Mouse (Mus musculus): ENCODE measurements around the gene Tgm1. TPM values are rescaled to one million over a fixed set of nuclear protein-coding genes. Genes with fewer than 3 reads are reported as not detected.

Gene Tgm1
- polyA plus RNA-seq, 2 experiments, result 2.0 to 2.4 TPM

DNA sequence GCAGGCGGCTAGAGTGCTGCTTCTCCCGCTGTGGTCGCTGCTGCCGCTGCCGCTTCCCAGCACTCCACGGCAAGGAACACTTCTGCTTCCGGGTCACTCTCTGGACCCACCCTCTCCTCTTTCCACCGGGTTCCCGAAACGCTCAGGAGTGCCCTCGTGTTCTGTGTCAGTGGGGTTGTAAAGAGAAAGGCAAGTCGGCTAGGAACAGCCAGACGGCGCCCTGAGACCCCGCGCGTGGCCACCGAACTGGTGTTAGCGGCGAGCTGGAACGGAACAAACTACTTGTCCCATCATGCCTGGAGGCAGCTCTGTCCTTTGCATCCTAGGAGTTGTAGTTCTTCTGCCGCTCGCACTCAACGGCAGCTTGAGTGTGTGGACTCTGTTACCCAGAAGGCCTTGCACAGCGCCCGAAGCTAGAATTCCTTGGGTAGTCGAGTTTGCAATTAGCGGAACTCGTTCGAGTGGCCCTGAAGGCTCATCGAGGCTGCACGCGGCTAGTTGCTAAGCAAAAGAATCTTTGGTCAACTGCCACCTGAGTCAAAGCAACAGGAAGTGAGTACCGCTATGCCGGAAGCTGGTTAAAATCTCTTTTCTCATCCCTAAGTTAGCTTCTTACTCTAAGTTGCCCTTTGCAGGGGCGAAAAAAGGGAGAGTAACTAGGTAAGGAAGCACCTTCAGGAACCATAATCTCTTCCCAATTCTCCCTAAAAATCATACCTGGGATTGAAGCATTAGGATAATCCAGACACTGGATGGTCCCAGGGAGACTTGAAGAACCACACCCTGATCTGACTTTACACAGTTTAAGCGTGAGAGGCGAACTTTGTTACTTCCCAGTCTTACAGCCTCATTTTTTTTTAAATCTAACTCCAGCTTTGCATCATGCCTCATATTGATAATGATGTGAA lies 41.6 kb downstream of the Tgm1 start, which contains the start of the genes Gmpr2 and Nedd8:
Gene Gmpr2 (plus strand): TSS at position 109 of the 908 bp plus-strand sequence.
Gene Nedd8 (minus strand): TSS at position 292 of the 908 bp plus-strand sequence.
- DNase-seq (ENCODE audit: low read depth in 3 of 3, low spot score in 3 of 3) (peak; percentile 90 to 94 (median 92)), ATAC-seq (ENCODE audit: insufficient read depth) (peak; percentile 98)
- under 1% methylated on average over 38 of the region's 38 CpGs for WGBS (ENCODE audit: insufficient replicate concordance)
- TF ChIP-seq EP300 (IDR thresholded peaks at IDR 0.05; ENCODE audit: low read depth) (no peak), CTCF (IDR thresholded peaks at IDR 0.05; ENCODE audit: low read depth) (no peak)
- H3K4me1 ChIP-seq (replicated peaks; ENCODE audit: control insufficient read depth in 2 of 2, insufficient read depth in 2 of 2, low read length in 1 of 2), result peaks cover 3 to 4% of the 10 kb centered on the region in 2 experiments; a peak in 2 of 4 replicates
- H3K9me3 ChIP-seq (ENCODE audit: control insufficient read depth, low read length), result no peaks in the 10 kb centered on the region
- peak within 1 kb of the TSS; percentile 90 for H3K27ac ChIP-seq
- peaks cover 20% of the 10 kb centered on the region for H3K36me3 ChIP-seq (replicated peaks; ENCODE audit: control insufficient read depth, insufficient read depth, low read depth)
- H3K4me3 ChIP-seq (ENCODE audit: insufficient read depth in 1 of 2, low read depth in 2 of 2, low read length in 2 of 2), result peak within 1 kb of the TSS; percentile 90 to 99
- no peaks in the 10 kb centered on the region for H3K27me3 ChIP-seq (ENCODE audit: control insufficient read depth, insufficient read depth, low read length)
- H3K4me2 ChIP-seq (ENCODE audit: low read depth), result peak within 1 kb of the TSS; percentile 95
- peak within 1 kb of the TSS; percentile 90 for H3K9ac ChIP-seq (replicated peaks)

DNA sequence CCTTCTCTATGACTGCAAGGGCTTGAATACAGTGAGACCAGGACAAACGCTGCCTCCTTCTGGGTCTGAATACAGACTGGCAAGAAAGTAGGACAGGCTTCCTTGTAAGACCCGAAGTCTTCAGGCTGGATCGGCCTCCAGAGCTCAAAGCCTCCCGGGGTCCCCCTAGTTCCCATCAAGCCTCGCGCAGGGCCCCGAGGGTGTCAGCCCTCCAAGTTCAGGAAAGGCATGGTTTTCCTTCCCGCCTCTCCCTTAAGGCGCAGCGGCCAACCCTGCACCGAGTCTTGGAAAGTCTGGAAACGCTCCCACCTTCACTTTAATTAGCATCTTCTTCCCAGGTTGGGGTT lies 42.3 kb downstream of the Tgm1 start:
- H3K36me3 ChIP-seq (replicated peaks; ENCODE audit: control insufficient read depth, insufficient read depth, low read depth), result peaks cover 16% of the 10 kb centered on the region
- DNase-seq (ENCODE audit: low read depth in 3 of 3, low spot score in 3 of 3), result no peak
- peak overlapping the region; percentile 90 for H3K9ac ChIP-seq (replicated peaks)
- H3K4me1 ChIP-seq (replicated peaks; ENCODE audit: control insufficient read depth in 2 of 2, insufficient read depth in 2 of 2, low read length in 1 of 2), result peaks cover 3 to 4% of the 10 kb centered on the region in 2 experiments; a peak in 2 of 4 replicates
- H3K4me3 ChIP-seq (ENCODE audit: insufficient read depth in 1 of 2, low read depth in 2 of 2, low read length in 2 of 2), result peak overlapping the region; percentile 90 to 99
- ATAC-seq (ENCODE audit: insufficient read depth), result peak; percentile 17; the same call in 1 of the 2 replicates
- no peaks in the 10 kb centered on the region for H3K9me3 ChIP-seq (ENCODE audit: control insufficient read depth, low read length)
- H3K27ac ChIP-seq, result peak overlapping the region; percentile 90
- 0% methylated on average over 12 of the region's 12 CpGs for WGBS (ENCODE audit: insufficient replicate concordance)
- H3K4me2 ChIP-seq (ENCODE audit: low read depth), result peak overlapping the region; percentile 95
- no peaks in the 10 kb centered on the region for H3K27me3 ChIP-seq (ENCODE audit: control insufficient read depth, insufficient read depth, low read length)
- no peak for TF ChIP-seq CTCF (IDR thresholded peaks at IDR 0.05; ENCODE audit: low read depth)
- TF ChIP-seq EP300 (IDR thresholded peaks at IDR 0.05; ENCODE audit: low read depth), result no peak

DNA sequence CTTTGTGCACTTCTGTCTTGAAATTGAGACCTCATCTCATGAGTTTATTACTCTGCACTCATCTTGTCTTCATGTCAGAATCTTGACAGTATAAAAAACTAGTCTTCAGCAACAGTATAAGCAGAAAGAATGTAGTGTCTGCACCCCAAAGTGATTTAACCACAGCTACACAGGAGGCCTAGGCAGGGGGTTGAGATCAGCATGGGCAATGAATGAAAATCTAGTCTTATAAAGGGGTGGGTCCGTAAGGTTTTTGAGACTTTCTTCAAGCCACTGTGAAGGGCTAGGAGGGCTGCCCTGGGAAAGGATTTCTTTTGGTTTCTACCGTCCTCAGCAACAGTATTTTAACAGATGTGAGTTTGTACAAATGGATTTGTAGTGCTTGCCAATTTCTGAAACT lies 53.1 kb downstream of the Tgm1 start:
- peaks cover 8 to 9% of the 10 kb centered on the region in 2 experiments; a peak in 3 of 4 replicates for H3K4me1 ChIP-seq (replicated peaks; ENCODE audit: control insufficient read depth in 2 of 2, insufficient read depth in 2 of 2, low read length in 1 of 2)
- ATAC-seq (ENCODE audit: insufficient read depth) (no peak), DNase-seq (ENCODE audit: low read depth in 3 of 3, low spot score in 3 of 3) (no peak)
- peak overlapping the region; percentile 69 for H3K4me2 ChIP-seq (ENCODE audit: low read depth)
- H3K9ac ChIP-seq (replicated peaks), result peak overlapping the region; percentile 74; the same call in 1 of the 2 replicates
- H3K27me3 ChIP-seq (ENCODE audit: control insufficient read depth, insufficient read depth, low read length), result no peaks in the 10 kb centered on the region
- H3K4me3 ChIP-seq (ENCODE audit: insufficient read depth in 1 of 2, low read depth in 2 of 2, low read length in 2 of 2), result peak overlapping the region in 1 of 2 experiments; percentile 70; a peak in 3 of 4 replicates
- H3K9me3 ChIP-seq (ENCODE audit: control insufficient read depth, low read length), result no peaks in the 10 kb centered on the region
- H3K36me3 ChIP-seq (replicated peaks; ENCODE audit: control insufficient read depth, insufficient read depth, low read depth), result peaks cover 17% of the 10 kb centered on the region
- no peak overlapping the region for H3K27ac ChIP-seq
- TF ChIP-seq EP300 (IDR thresholded peaks at IDR 0.05; ENCODE audit: low read depth) (no peak), CTCF (IDR thresholded peaks at IDR 0.05; ENCODE audit: low read depth) (no peak)
- WGBS (ENCODE audit: insufficient replicate concordance), result 47% methylated on average over 2 of the region's 2 CpGs

DNA sequence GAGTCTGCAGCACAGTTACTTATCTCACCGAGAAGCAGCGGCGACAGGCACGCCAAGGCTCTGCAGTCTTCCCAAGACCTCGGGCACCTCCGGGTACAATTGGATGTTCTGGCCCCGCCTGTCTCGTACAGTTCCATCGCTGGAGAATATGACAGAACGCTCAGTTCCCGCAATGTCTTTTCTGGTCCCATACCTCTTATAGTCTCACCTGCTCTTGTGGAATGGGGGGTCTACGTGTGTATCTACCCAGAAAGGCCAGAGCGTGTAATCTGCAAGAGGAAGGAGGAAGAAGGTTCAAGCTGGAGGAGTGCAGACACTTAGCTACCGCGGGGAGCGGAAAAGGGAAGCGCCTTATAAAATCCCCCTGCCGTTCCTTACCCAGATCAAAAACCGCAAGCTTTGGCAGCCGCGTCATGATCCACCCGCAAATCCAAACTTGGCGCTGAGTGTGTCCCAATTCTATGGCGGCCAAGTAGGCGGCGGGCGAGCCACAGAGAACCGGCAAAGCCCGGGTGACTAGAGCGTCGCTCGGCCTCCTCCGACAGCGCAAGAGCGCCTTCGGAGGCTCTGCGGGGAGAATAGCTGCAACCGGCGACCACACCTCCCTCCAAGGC lies 53.7 kb downstream of the Tgm1 start, which contains the start of gene Mdp1:
Gene Mdp1 (minus strand): TSS at position 549 of the 614 bp plus-strand sequence.
- Histone ChIP-seq H3K9ac (replicated peaks) (peak within 1 kb of the TSS; percentile 74), H3K4me2 (ENCODE audit: low read depth) (peak within 1 kb of the TSS; percentile 69), H3K27me3 (ENCODE audit: control insufficient read depth, insufficient read depth, low read length) (no peaks in the 10 kb centered on the region), H3K36me3 (replicated peaks; ENCODE audit: control insufficient read depth, insufficient read depth, low read depth) (peaks cover 17% of the 10 kb centered on the region), H3K27ac (peak within 1 kb of the TSS; percentile 38), H3K9me3 (ENCODE audit: control insufficient read depth, low read length) (no peaks in the 10 kb centered on the region), H3K4me1 (replicated peaks; ENCODE audit: control insufficient read depth in 2 of 2, insufficient read depth in 2 of 2, low read length in 1 of 2) (peaks cover 8 to 9% of the 10 kb centered on the region in 2 experiments; a peak in 3 of 4 replicates), H3K4me3 (ENCODE audit: insufficient read depth in 1 of 2, low read depth in 2 of 2, low read length in 2 of 2) (peak within 1 kb of the TSS; percentile 70 to 88)
- ATAC-seq (ENCODE audit: insufficient read depth), result peak; percentile 95
- peak; percentile 73 to 83 (median 74) for DNase-seq (ENCODE audit: low read depth in 3 of 3, low spot score in 3 of 3)
- under 1% methylated on average over 39 of the region's 39 CpGs for WGBS (ENCODE audit: insufficient replicate concordance)
- TF ChIP-seq EP300 (IDR thresholded peaks at IDR 0.05; ENCODE audit: low read depth) (no peak), CTCF (IDR thresholded peaks at IDR 0.05; ENCODE audit: low read depth) (peak; percentile 80)
